Mouse (Mus musculus) stomach, postnatal 0 days (tissue): Measurements from ENCODE around the gene Sp9.

Source experiments
- CTCF ChIP-seq: IDR thresholded peaks from 2 replicates; pipeline ENCODE4 v1.5.1; 2016; ENCODE audit warnings: antibody characterized with exemption, low read depth, mild to moderate bottlenecking, moderate library complexity
- EP300 ChIP-seq: optimal IDR thresholded peaks from 2 replicates; pipeline ENCODE3; 2016; ENCODE audit warnings: antibody characterized with exemption

DNA sequence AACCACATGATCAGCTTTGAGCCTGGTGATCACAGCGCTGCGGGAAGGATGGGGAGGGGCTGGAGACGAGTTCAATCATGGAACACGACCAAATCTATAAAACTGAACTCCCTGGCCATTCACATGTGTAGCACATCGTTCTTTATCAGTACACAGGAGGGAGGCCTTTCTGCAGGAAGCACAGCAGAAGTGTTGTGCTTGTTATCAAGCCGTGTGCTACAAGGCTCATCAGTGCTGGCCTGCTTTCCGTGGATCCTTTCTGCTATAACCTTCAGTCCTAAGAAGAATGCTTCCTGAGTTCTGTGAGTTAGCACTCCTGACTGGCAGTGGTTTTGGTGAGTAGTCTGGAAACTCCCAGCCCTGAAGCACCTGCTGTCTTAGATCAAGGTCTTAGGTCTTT, 23.3 kb downstream of the Sp9 start:
- no peak for TF ChIP-seq CTCF
- no peak for TF ChIP-seq EP300
